Mouse (Mus musculus) retina, postnatal 7 days (tissue): Measurements from ENCODE around the gene Piwil1.

Source experiments
- DNase-seq: peaks from one replicate; pipeline ENCODE4 v3.0.0-alpha.2; 2012; ENCODE audit warnings: low read depth, low spot score

Gene Piwil1

GRCm38 (mm10) chr5:128702224-128702623 lies at the start of gene Piwil1:
Gene Piwil1, plus strand, starts transcription at chr5:128702524.
- DNase-seq, result no peak

- DNase-seq, result no peak
These were observed 45.7 kb upstream of the Piwil1 start for GRCm38 (mm10) chr5:128656496-128657135.

GRCm38 (mm10) chr5:128660101-128660500 lies 42.2 kb upstream of the Piwil1 start:
- DNase-seq, result no peak

DNA sequence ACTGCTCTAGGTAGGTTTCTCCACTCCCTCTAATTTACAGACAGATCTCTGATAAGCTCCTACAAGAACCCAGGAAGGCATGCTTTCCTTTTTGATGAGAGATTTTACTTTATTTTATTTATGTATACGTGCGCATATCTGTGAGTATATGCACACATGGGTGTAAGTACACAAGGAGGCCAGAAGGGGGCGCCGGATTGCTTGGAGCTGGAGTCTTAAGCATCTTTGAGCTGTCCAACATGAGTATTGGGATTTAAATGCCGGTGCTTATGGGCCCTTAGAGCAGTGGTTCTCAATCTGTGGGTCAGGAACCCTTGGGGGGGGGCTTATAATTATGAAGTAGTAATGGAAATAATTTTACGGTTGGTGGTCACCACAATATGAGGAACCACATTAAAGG lies 39.4 kb upstream of the Piwil1 start:
- DNase-seq, result no peak

- DNase-seq, result no peak
These were observed 38.3 kb upstream of the Piwil1 start for GRCm38 (mm10) chr5:128663976-128664375.

DNA sequence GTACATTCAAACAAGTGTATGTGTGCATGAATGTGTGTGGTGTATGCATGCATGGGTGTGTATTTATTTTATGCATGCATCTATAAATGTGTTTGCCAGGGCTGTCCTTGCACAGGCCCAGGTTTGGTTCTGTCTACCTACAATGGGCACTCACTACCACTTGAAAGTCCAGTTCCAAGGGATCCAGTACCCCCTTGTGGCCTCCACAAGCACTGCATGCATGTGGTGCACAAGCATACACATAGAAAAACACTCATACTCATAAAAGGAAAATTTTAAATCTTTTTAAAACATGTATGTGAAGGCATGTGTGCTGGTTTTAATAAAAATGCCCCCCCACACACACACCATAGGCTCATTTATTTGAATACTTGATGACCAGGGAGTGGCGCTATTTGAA lies 37.3 kb upstream of the Piwil1 start:
- no peak for DNase-seq

- no peak for DNase-seq
These were observed 35.0 kb upstream of the Piwil1 start for GRCm38 (mm10) chr5:128667303-128667702.

DNA sequence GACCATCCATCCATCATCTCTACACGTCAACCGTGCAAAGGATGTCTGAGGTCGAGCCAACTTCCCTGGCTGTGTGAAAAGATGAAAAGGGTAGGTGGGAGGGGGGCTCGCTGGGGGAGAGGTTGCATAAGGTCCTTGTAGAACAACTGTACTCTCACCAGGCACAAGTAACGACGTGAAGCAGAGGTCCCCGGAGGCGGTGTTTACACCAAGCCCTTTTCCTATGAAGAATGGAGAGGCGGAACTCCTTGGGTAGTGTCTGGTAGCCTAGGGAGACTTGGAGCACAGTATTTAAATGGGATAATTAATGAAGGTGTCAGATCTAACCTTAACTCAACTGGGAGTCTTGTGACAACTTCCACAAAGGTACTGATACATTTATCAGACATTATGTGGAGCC lies 28.2 kb upstream of the Piwil1 start:
- DNase-seq, result no peak

GRCm38 (mm10) chr5:128677373-128677772 lies 25.0 kb upstream of the Piwil1 start:
- DNase-seq, result no peak

DNA sequence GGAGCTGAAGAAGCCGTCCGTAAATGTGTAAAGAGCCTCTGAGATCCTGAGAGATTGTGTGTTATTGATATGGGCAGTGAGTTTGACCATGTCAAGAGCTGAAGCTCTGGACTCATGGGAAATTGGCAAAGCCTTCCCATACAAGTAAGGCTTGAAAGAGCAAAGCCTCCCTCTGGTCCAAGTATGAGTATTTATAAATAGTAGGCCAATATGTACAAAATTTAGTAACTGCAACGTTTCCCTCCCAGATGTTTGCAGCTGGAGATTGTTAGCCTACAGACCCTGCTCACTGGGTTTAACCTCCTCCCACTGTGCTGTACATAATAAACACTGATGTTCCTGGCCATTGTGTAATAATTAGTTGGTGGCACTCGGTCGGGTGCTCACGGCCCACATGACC lies 24.5 kb upstream of the Piwil1 start:
- DNase-seq, result no peak

- no peak for DNase-seq
These were observed 20.9 kb upstream of the Piwil1 start for GRCm38 (mm10) chr5:128681456-128681855.

DNA sequence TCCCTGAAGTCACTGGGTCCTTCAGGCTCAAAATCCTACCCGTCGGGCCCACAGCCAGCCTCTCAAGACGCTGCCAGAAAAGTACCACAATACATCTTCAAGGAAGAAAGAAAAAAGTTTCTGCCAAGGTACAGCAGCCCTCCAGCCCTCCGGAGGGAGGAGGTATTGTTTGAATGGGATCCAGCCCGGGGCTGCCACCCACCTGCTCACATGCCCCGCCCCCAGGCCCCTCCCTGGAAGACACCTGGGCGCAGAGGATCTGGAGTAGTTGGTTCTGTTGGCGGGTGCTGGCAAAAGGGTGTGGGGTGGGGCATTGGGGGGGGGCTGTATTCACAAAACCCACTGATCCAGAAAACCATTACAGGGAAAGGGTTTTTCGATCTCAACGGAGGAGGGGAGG lies 18.1 kb upstream of the Piwil1 start:
- no peak for DNase-seq

- DNase-seq, result no peak
These were observed 17.7 kb upstream of the Piwil1 start for GRCm38 (mm10) chr5:128684621-128685020.

- no peak for DNase-seq
These were observed 15.2 kb upstream of the Piwil1 start for GRCm38 (mm10) chr5:128687139-128687538.

- DNase-seq, result no peak
These were observed 8.2 kb upstream of the Piwil1 start for GRCm38 (mm10) chr5:128694107-128694506.

- no peak for DNase-seq
These were observed 7.6 kb upstream of the Piwil1 start for GRCm38 (mm10) chr5:128694611-128695325.

- DNase-seq, result no peak
These were observed 5.5 kb upstream of the Piwil1 start for GRCm38 (mm10) chr5:128696824-128697223.

DNA sequence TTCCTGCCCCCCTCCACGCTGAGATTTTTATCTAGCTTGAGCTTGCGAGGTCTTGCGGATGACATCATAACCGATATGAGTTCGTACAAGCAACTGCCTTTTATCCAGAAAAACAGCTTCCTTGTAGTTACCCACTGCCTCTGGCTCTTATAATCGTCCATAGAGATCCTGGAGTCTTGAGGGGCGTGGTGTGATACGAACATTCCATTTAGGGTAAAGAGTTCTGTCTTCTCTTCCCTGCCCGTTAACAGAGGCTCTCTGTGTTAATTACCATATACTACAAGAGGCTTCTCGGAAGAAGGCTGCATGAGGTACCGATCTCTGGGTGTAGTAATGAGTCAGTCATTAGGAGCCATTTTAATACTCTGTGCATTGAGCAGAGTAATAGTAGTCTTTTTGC lies 1.6 kb upstream of the Piwil1 start:
- no peak for DNase-seq

GRCm38 (mm10) chr5:128703688-128704087 lies 1.4 kb downstream of the Piwil1 start:
- DNase-seq, result no peak

DNA sequence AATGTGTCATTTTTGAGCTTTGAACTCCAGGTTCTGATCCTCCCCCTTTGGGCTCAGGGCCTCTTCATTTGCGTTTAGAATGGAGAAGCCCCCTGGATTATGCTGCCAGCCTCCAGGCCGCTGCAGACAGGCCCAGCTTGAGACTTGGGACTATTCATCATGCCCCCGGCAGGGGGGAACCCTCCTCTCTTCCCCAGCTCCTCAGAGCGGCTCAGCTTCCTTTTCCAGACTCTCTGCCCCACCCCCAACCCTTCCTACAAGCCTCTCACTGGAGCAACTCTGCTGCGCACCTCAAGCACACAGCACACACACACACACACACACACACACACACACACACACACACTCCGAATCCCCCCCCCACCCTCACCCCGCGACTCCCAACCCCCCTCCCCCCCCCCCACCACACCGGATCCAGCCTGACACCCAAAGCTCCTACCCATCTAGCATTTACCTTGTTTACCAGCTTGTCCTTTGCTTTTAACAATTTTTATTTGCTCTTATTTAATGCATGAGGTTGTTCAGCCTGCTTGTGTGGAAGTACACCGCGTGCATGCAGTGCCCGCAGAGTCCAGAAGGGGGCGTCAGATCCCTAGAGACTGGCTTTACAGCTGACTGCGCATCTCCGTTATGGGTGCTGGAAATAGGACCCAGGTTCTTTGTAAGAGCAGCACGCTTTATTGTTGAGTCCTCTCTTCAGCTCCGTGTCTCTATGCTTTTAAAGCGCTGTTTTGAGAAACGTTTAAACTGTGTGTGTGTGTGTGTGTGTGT lies 2.0 kb downstream of the Piwil1 start:
- DNase-seq, result no peak

GRCm38 (mm10) chr5:128706467-128706866 lies 4.1 kb downstream of the Piwil1 start:
- no peak for DNase-seq

DNA sequence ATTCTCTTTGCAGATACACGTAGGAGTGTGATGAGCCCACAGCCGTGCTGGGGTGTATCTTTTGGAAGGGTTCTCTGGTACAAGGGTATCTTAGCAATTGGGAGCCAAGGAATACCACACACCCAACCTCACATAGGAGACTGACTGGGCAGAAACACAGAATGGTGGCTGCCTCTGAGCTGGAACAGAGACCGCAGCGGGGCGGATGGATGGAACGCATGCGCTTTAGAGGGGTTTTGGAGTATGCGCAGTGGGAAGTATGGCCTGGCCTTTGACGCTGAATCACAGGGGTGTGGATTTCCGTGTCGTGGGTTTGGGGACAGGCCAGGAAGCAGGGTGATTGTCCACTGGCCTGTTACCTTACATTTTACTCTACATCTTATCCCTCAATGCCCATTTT lies 4.9 kb downstream of the Piwil1 start:
- no peak for DNase-seq

- DNase-seq, result no peak
These were observed 6.6 kb downstream of the Piwil1 start for GRCm38 (mm10) chr5:128708929-128709328.
